Mouse (Mus musculus): Measurements from ENCODE around the gene Hist1h2ag.

The Hist1h2ag gene

GRCm38 (mm10) chr13:22036986-22037385, 5.8 kb downstream of the Hist1h2ag start:
- DNase-seq (ENCODE audit: low spot score): no peak

GRCm38 (mm10) chr13:22036149-22036956, 6.4 kb downstream of the Hist1h2ag start:
- no peak for DNase-seq (ENCODE audit: low spot score)

GRCm38 (mm10) chr13:22035267-22036148, 7.2 kb downstream of the Hist1h2ag start, which contains the start of the genes Hist1h2ah and Hist1h2bk:
Gene Hist1h2ah (minus strand): TSS chr13:22035568.
Gene Hist1h2bk (plus strand): TSS chr13:22035870.
- DNase-seq (ENCODE audit: low spot score): peak; percentile 70

- DNase-seq (ENCODE audit: low spot score): no peak
Observed at GRCm38 (mm10) chr13:22034443-22035266, 8.1 kb downstream of the Hist1h2ag start.

- no peak for DNase-seq (ENCODE audit: low spot score)
Observed at GRCm38 (mm10) chr13:22033741-22034442, 8.9 kb downstream of the Hist1h2ag start.

GRCm38 (mm10) chr13:22030493-22030892, 12.3 kb downstream of the Hist1h2ag start:
- DNase-seq (ENCODE audit: low spot score): no peak

- no peak for DNase-seq (ENCODE audit: low spot score)
Observed at GRCm38 (mm10) chr13:22029928-22030327, 12.8 kb downstream of the Hist1h2ag start.

GRCm38 (mm10) chr13:22028673-22029460, 13.9 kb downstream of the Hist1h2ag start:
- DNase-seq (ENCODE audit: low spot score): peak; percentile 85

GRCm38 (mm10) chr13:22026058-22027031, 16.4 kb downstream of the Hist1h2ag start:
- DNase-seq (ENCODE audit: low spot score): peak; percentile 81

GRCm38 (mm10) chr13:22022241-22022640, 20.5 kb downstream of the Hist1h2ag start:
- peak; percentile 63 for DNase-seq (ENCODE audit: low spot score)

- DNase-seq (ENCODE audit: low spot score): no peak
Observed at GRCm38 (mm10) chr13:22021581-22021980, 21.2 kb downstream of the Hist1h2ag start.

- DNase-seq (ENCODE audit: low spot score): peak; percentile 32
Observed at GRCm38 (mm10) chr13:22020901-22021339, 21.8 kb downstream of the Hist1h2ag start.

- DNase-seq (ENCODE audit: low spot score): peak; percentile 43
Observed at GRCm38 (mm10) chr13:22019934-22020835, 22.6 kb downstream of the Hist1h2ag start.

- peak; percentile 91 for DNase-seq (ENCODE audit: low spot score)
Observed at GRCm38 (mm10) chr13:22015479-22016450, 27.0 kb downstream of the Hist1h2ag start.

GRCm38 (mm10) chr13:22014411-22014845, 28.3 kb downstream of the Hist1h2ag start:
- DNase-seq (ENCODE audit: low spot score): no peak

GRCm38 (mm10) chr13:22013716-22014115, 29.0 kb downstream of the Hist1h2ag start:
- DNase-seq (ENCODE audit: low spot score): no peak

GRCm38 (mm10) chr13:22009642-22010041, 33.1 kb downstream of the Hist1h2ag start, which contains the start of gene Prss16:
Gene Prss16 (minus strand): TSS chr13:22009742.
- no peak for DNase-seq (ENCODE audit: low spot score)
